Mouse (Mus musculus): ENCODE measurements around the gene Ldlr. TPM values are rescaled to one million over a fixed set of nuclear protein-coding genes. Genes with fewer than 3 reads are reported as not detected.
A peak's percentile ranks its signal among the peaks of the same experiment; 100 is the strongest.
"Not testable (repeated sequence)": the region's sequence is repeated elsewhere in the genome, so short reads cannot be mapped to it uniquely, and the experiment has no call there.

Ldlr gene
- polyA plus RNA-seq, 1 experiment from 2014 or later = 20.4 TPM

DNA sequence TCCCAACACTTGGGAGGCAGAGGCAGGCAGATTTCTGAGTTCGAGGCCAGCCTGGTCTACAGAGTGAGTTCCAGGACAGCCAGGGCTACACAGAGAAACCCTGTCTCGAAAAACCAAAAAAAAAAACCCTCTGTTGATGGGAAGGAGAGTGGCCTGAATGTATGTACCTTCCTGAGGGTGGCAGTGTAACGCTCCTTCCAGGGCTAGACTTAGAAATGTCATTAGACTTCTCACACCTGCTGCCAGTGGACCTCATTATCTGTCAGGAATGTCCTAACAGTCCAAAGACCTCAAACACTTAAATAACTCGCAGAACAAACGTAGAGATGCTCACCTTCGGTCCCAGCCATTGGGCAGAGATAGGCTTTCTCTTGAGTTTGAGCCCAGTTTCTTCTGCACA lies 24.0 kb upstream of the Ldlr start:
- H3K9ac ChIP-seq; H3K4me1 ChIP-seq; ATAC-seq (ENCODE audit: extremely low read depth, insufficient number of reproducible peaks, low FRiP score, low TSS enrichment); H3K27ac ChIP-seq (replicated peaks); H3K4me3 ChIP-seq; H3K4me2 ChIP-seq; H3K27me3 ChIP-seq (replicated peaks); H3K9me3 ChIP-seq: not testable (repeated sequence)
- WGBS = 73% methylated on average over 6 of the region's 6 CpGs
- peaks cover 96% of the 10 kb centered on the region for H3K36me3 ChIP-seq

DNA sequence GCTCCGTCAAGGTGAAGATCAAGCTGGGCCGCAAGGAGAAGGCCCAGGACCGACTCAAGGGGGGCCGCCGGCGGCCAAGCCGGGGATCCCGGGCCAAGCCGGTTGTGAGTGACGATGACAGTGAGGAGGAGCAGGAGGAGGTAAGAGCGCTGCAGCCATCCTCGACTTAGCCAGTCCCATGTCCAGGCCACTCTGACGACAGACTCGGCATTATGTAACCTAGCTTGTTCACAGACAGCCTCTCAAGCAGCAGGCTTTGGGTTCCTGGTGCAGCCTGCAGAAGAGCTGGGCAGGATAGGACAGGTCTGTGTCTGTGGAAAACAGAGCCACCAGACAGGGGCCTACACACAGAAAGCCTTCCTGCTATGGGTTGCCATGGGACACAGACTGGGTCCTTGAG lies 22.2 kb upstream of the Ldlr start:
- no peak overlapping the region for H3K27ac ChIP-seq (replicated peaks)
- no peak for ATAC-seq (ENCODE audit: extremely low read depth, insufficient number of reproducible peaks, low FRiP score, low TSS enrichment)
- no peaks in the 10 kb centered on the region for H3K9me3 ChIP-seq
- no peak overlapping the region for H3K4me3 ChIP-seq
- H3K36me3 ChIP-seq = peaks cover 96% of the 10 kb centered on the region
- no peak overlapping the region for H3K4me2 ChIP-seq
- 89% methylated on average over 14 of the region's 14 CpGs for WGBS
- no peaks in the 10 kb centered on the region for H3K27me3 ChIP-seq (replicated peaks)
- no peaks in the 10 kb centered on the region for H3K4me1 ChIP-seq
- H3K9ac ChIP-seq = no peak overlapping the region

DNA sequence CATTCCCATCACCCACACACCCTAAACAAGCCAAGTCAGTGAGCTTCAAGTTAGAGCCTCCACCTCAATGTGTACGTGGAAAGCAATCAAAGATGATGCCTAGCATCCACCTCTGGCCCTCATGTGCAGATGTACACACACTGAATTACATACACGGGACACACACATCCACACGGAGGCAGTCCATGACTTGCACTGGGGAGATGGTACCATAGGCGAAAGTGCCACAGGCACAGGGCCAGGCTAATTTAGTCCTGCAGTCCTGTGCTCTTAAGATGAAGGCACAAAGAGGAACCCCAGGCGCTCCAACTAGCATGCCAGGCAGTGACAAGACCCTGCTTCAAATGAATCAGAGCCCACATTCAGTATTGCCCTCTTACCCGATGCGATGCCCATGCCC lies 19.8 kb upstream of the Ldlr start:
- ATAC-seq (ENCODE audit: extremely low read depth, insufficient number of reproducible peaks, low FRiP score, low TSS enrichment) = no peak
- no peak overlapping the region for H3K4me3 ChIP-seq
- H3K27ac ChIP-seq (replicated peaks) = no peak overlapping the region
- WGBS = 91% methylated on average over 7 of the region's 7 CpGs
- H3K4me1 ChIP-seq = no peaks in the 10 kb centered on the region
- H3K4me2 ChIP-seq = no peak overlapping the region
- no peaks in the 10 kb centered on the region for H3K27me3 ChIP-seq (replicated peaks)
- H3K9me3 ChIP-seq = no peaks in the 10 kb centered on the region
- no peak overlapping the region for H3K9ac ChIP-seq
- H3K36me3 ChIP-seq = peaks cover 98% of the 10 kb centered on the region

DNA sequence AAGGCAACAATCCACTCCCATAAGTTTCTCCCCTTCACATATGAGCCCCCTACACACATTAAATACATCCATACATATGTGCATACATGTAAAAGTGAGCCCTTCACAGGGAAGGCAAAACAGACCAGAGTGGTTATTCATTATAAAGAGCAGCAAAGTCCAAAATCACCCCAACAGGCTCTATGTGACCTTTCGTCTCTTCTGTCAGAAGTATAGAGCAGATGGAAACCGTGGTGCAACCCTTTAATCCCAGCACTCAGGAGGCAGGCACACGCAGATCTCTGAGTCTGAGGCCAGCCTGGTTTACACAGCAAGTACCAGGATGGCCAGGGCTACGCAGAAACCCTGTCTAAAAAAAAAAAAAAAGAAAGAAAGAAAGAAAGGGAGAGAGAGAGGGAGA lies 17.2 kb upstream of the Ldlr start:
- Histone ChIP-seq H3K27ac (replicated peaks) (no peak overlapping the region), H3K4me3 (no peak overlapping the region), H3K27me3 (replicated peaks) (no peaks in the 10 kb centered on the region), H3K4me2 (no peak overlapping the region), H3K9ac (no peak overlapping the region), H3K4me1 (no peaks in the 10 kb centered on the region), H3K36me3 (peaks cover 84% of the 10 kb centered on the region), H3K9me3 (no peaks in the 10 kb centered on the region)
- WGBS = 79% methylated on average over 4 of the region's 4 CpGs
- no peak for ATAC-seq (ENCODE audit: extremely low read depth, insufficient number of reproducible peaks, low FRiP score, low TSS enrichment)

DNA sequence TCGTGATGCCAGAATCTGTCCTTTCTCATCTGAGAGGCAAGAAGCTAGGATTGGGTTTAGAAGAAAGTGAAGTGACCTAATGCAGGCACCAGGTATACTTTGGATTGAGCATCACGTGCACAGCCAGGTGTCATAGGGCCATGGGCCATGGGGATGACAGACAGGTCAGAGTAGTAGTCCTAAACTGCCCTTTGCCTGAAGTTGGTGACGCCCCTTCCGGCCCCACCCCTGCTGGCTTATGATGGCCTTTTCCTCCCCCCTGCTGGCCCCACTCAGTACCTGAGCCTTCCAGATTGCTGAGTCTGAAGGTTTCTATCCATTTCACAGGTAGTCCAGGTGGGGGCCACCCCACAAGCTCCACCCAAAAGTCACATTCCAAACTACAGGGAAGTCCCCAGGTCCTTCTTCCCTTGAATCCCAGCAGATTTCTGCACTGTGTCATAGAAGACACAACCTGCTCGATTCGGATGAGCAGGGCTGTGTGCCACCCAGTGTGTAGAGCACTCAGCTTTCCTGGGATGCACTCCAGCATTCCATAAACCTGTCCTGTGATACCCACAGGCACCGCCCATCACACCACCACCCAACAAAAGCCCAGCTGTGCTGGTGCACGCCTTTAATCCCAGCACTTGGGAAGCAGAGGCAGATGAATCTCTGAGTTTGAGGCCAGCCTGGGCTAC lies 16.6 kb upstream of the Ldlr start:
- no peaks in the 10 kb centered on the region for H3K27me3 ChIP-seq (replicated peaks)
- WGBS = 84% methylated on average over 8 of the region's 8 CpGs
- H3K4me2 ChIP-seq = no peak overlapping the region
- H3K9me3 ChIP-seq = no peaks in the 10 kb centered on the region
- H3K36me3 ChIP-seq = peaks cover 77% of the 10 kb centered on the region
- H3K4me3 ChIP-seq = no peak overlapping the region
- no peak overlapping the region for H3K27ac ChIP-seq (replicated peaks)
- H3K4me1 ChIP-seq = no peaks in the 10 kb centered on the region
- ATAC-seq (ENCODE audit: extremely low read depth, insufficient number of reproducible peaks, low FRiP score, low TSS enrichment) = no peak
- H3K9ac ChIP-seq = no peak overlapping the region

DNA sequence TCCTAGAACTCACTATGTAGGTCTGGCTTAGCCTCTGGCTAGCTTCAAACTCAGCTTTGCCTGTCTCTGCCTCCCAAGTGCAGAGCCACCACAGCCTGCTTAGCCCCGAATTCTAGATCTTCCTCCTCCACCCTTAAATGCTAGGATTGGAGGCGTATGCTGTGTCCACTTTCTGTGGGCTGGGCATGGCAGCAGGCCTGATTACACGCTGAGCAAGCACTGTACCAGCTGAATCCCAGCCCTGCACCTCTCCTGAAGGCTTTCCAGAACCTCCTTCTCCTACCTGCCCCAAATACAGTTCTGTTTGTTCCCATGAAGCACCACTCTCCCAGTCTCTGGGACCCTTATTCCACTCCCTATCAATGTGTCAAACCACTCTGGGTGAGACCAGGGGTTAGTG lies 13.9 kb upstream of the Ldlr start:
- no peaks in the 10 kb centered on the region for H3K27me3 ChIP-seq (replicated peaks)
- no peak for ATAC-seq (ENCODE audit: extremely low read depth, insufficient number of reproducible peaks, low FRiP score, low TSS enrichment)
- H3K4me2 ChIP-seq = no peak overlapping the region

DNA sequence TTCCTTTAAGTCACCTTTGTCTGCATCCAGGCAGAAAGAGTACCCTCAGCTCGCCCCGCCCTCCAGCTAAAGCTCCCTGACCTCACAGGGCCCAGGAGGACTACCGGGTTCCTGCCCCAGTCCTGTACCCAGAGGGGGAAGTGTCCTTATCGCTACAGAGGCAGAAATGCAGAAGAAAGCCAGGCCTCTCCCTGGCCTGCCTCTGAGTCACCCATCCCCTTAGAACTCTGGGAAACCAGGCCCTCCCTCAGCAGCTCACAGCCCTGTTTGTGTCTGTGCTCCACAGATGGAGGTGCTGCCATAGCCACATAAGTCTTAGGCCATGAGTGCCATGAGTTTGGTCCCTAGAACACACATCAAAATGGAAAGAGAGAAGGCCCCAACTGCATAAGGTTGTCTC lies 8.0 kb upstream of the Ldlr start:
- peak; percentile 82 for ATAC-seq (ENCODE audit: extremely low read depth, insufficient number of reproducible peaks, low FRiP score, low TSS enrichment)
- WGBS = 17% methylated on average over 4 of the region's 4 CpGs
- Histone ChIP-seq H3K4me1 (peaks cover 10% of the 10 kb centered on the region), H3K9ac (peak overlapping the region; percentile 30; the same call in 1 of the 2 replicates), H3K27me3 (replicated peaks) (no peaks in the 10 kb centered on the region), H3K27ac (replicated peaks) (peak overlapping the region; percentile 51), H3K36me3 (peaks cover 2% of the 10 kb centered on the region; the same call in 1 of the 2 replicates), H3K4me2 (no peak overlapping the region), H3K9me3 (no peaks in the 10 kb centered on the region), H3K4me3 (no peak overlapping the region)

More for the DNA sequence above, 13.9 kb upstream of the Ldlr start:
- WGBS = 91% methylated on average over 3 of the region's 3 CpGs
- no peaks in the 10 kb centered on the region for H3K4me1 ChIP-seq
- no peak overlapping the region for H3K9ac ChIP-seq
- no peak overlapping the region for H3K4me3 ChIP-seq
- H3K9me3 ChIP-seq = no peaks in the 10 kb centered on the region
- H3K27ac ChIP-seq (replicated peaks) = no peak overlapping the region
- H3K36me3 ChIP-seq = peaks cover 53% of the 10 kb centered on the region

DNA sequence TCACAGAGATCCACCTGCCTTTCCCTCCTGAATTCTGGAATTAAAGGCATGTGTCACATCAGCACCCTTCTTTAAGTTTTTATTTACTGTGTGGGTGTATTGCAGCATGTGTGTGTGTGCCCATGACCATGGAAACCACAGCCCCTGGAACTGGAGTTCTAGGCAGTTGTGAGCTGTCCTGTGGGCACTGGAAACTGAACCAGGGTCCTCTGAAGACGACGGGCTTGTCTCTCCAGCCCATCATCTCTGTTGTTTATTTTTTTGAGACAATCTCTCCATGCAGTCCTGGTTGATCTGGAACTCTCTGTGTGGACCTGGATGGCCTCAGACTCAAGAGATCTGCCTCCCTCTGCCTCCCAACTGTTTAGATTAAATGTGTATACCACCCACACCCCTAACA lies 6.3 kb upstream of the Ldlr start:
- Histone ChIP-seq H3K9me3 (no peaks in the 10 kb centered on the region), H3K4me2 (no peak overlapping the region), H3K36me3 (peaks cover 2% of the 10 kb centered on the region; the same call in 1 of the 2 replicates), H3K27ac (replicated peaks) (no peak overlapping the region), H3K4me3 (no peak overlapping the region), H3K27me3 (replicated peaks) (no peaks in the 10 kb centered on the region), H3K4me1 (peaks cover 19% of the 10 kb centered on the region), H3K9ac (no peak overlapping the region)
- ATAC-seq (ENCODE audit: extremely low read depth, insufficient number of reproducible peaks, low FRiP score, low TSS enrichment) = no peak
- WGBS = 61% methylated on average over 2 of the region's 2 CpGs

DNA sequence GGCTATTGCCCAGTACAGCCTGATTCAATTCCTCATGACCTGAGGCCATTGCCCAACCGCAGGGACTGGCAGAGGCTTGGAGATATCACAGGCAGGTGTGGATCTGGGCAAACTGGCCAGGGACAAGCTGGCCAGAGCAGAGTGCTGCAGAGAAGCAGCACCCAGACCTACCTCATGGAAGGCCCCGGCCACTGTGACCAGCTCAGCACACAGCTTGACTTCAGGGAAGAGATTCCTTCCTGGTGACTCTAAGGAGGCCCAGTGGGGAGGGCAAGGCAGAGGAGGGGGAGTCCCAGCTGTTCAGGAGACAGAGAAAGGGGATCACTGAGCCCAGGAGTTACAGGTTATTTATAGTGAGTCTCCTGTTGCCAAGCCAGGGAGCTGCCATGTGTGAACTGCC lies 2.2 kb upstream of the Ldlr start:
- no peak overlapping the region for H3K4me2 ChIP-seq
- no peaks in the 10 kb centered on the region for H3K36me3 ChIP-seq
- H3K27ac ChIP-seq (replicated peaks) = peak overlapping the region; percentile 60
- 0 out of 2 replicates have a peak overlapping the region, but pooled peaks have one; percentile 17 for H3K9ac ChIP-seq
- H3K4me1 ChIP-seq = peaks cover 34% of the 10 kb centered on the region
- no peak for ATAC-seq (ENCODE audit: extremely low read depth, insufficient number of reproducible peaks, low FRiP score, low TSS enrichment)
- H3K9me3 ChIP-seq = no peaks in the 10 kb centered on the region
- no peak overlapping the region for H3K4me3 ChIP-seq
- 44% methylated on average over 2 of the region's 2 CpGs for WGBS
- no peaks in the 10 kb centered on the region for H3K27me3 ChIP-seq (replicated peaks)

DNA sequence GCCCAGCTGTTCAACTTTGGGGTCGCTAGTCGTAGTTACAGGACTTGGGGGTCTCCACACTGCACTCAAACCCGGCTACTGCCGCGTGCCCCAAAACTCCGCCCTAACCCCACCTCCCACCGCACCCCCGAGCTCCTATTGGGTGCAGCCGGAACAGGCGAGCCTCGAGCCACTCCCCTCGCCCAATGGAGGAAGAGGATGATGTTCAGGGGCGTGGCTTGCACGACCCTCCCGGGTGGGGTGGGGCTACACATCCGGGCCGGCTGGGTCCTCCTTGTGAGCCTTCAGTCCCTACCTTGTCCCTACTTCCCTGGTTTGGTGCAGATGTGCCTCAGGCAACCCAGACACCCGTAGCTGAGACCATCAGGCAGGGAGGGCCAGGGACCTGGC lies 859 bp downstream of the Ldlr start:
- Histone ChIP-seq H3K27ac (replicated peaks) (peak overlapping the region; percentile 96), H3K4me2 (peak overlapping the region; percentile 89), H3K27me3 (replicated peaks) (no peaks in the 10 kb centered on the region), H3K36me3 (peaks cover 6% of the 10 kb centered on the region), H3K9me3 (no peaks in the 10 kb centered on the region), H3K9ac (peak overlapping the region; percentile 86), H3K4me3 (peak overlapping the region; percentile 81), H3K4me1 (peaks cover 52% of the 10 kb centered on the region)
- 1% methylated on average over 18 of the region's 18 CpGs for WGBS
- peak; percentile 91 for ATAC-seq (ENCODE audit: extremely low read depth, insufficient number of reproducible peaks, low FRiP score, low TSS enrichment)

DNA sequence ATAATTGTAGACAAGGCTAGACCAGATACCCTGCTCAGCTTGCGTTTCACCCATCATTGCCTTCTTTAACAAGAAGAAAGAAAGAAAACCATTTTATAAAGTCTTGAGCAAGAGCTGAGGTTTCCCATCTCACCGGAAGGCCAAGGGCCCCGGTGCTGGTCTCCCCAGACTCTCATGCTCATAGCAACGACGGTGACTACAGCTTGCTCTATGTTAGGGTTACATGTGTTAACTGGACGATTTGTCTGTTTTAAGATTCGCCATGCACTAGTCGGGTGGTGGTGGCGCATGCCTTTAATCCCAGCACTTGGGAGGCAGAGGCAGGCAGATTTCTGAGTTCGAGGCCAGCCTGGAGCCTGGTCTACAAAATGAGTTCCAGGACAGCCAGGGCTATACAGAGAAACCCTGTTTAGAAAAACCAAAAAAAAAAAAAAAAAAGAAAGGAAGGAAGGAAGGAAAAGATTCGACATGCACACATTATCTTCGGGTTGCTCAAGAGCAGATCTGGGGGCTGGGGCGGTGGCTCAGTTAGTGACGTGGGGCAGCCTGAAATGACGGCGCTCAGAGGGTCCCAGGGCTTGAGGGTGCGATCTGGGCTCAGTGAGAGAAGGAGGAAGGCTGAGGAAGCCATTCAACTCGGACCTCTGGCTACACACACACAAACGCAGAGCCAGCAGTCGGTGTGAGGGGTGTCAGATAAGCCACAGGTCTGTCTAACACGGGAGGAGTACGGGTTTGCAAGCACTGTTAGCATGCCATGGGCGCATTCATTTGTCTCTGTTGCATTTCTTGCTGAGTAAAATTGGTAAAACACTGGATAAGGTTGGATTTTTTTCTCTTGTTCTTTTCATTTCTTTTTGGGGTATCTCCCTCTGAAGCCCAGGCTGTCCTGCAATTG lies 2.2 kb downstream of the Ldlr start:
- Histone ChIP-seq H3K9ac (peak overlapping the region; percentile 80), H3K36me3 (peaks cover 6% of the 10 kb centered on the region), H3K4me1 (peaks cover 58% of the 10 kb centered on the region), H3K27ac (replicated peaks) (0 out of 2 replicates have a peak overlapping the region, but pooled peaks have one; percentile 12), H3K27me3 (replicated peaks) (no peaks in the 10 kb centered on the region), H3K9me3 (no peaks in the 10 kb centered on the region), H3K4me3 (peak overlapping the region; percentile 81), H3K4me2 (peak overlapping the region; percentile 89)
- WGBS = 48% methylated on average over 23 of the region's 23 CpGs
- ATAC-seq (ENCODE audit: extremely low read depth, insufficient number of reproducible peaks, low FRiP score, low TSS enrichment) = no peak

Measured in heart, embryonic 13.5 days (tissue).